Mouse (Mus musculus) neutrophil, adult 65 days (primary cell): ENCODE measurements around the gene Sec31b. TPM values are rescaled to one million over a fixed set of nuclear protein-coding genes. Genes with fewer than 3 reads are reported as not detected.

ENCODE experiments used
- total RNA-seq: library from RNA; stranded (reverse); gene quantifications from 2 replicates; pipeline ENCODE4 v1.2.4, GENCODE M21; 2023

Gene Sec31b
- total RNA-seq = 0.73 and 1.7 TPM in 2 replicates

GRCm38 (mm10) chr19:44545321-44546041 is at the start of gene Sec31b:
Gene Sec31b (minus strand): TSS chr19:44545864.

GRCm38 (mm10) chr19:44562652-44563206 is 17.1 kb upstream of the Sec31b start, which contains the start of gene Hif1an:
Gene Hif1an (plus strand): TSS chr19:44562850.

GRCm38 (mm10) chr19:44554861-44555590 is 9.4 kb upstream of the Sec31b start, which contains the start of gene Ndufb8:
Gene Ndufb8 (minus strand): TSS chr19:44555440.

GRCm38 (mm10) chr19:44552731-44553130 is 7.1 kb upstream of the Sec31b start, which contains the start of gene Gm20538:
Gene Gm20538 (minus strand): TSS chr19:44552831.

GRCm38 (mm10) chr19:44493128-44493527 is 52.5 kb downstream of the Sec31b start, which contains the start of gene Wnt8b:
Gene Wnt8b (plus strand): TSS chr19:44493472.

Other genes with a start within 250 kb of the Sec31b start
- 0.13 and 0.20 TPM in 2 replicates for gene Scd4, start 212.8 kb downstream of the Sec31b start, total RNA-seq
- 1.1 and 3.5 TPM in 2 replicates for gene Scd1, start 138.0 kb downstream of the Sec31b start, total RNA-seq
- not detected in 2 replicates for gene Wnt8b, start 52.4 kb downstream of the Sec31b start, total RNA-seq
- gene Gm20538, start 7.0 kb upstream of the Sec31b start, total RNA-seq = not detected in 2 replicates
- gene Ndufb8, start 9.6 kb upstream of the Sec31b start, total RNA-seq = 164 and 178 TPM in 2 replicates
- gene Hif1an, start 17.0 kb upstream of the Sec31b start, total RNA-seq = 40.0 and 46.5 TPM in 2 replicates
- gene Pax2, start 210.2 kb upstream of the Sec31b start, total RNA-seq = not detected in 2 replicates